Mouse (Mus musculus) thymus, postnatal 10 days (tissue): Measurements from ENCODE around the gene Olfr1377.
"Not testable (repeated sequence)": the region's sequence is repeated elsewhere in the genome, so short reads cannot be mapped to it uniquely, and the experiment has no call there.

Experiments used
- DNase-seq, 2 experiments: peaks; one replicate each; pipeline ENCODE4 v3.0.0; 2021; ENCODE audit warnings: low spot score in 2 of 2

Olfr1377 gene

GRCm38 (mm10) chr11:50981667-50982066, at the start of gene Olfr1377:
Gene Olfr1377 (plus strand): TSS chr11:50981967.
- DNase-seq = no peak

- no peak for DNase-seq
Measured at GRCm38 (mm10) chr11:50932040-50932439, 49.7 kb upstream of the Olfr1377 start.

DNA sequence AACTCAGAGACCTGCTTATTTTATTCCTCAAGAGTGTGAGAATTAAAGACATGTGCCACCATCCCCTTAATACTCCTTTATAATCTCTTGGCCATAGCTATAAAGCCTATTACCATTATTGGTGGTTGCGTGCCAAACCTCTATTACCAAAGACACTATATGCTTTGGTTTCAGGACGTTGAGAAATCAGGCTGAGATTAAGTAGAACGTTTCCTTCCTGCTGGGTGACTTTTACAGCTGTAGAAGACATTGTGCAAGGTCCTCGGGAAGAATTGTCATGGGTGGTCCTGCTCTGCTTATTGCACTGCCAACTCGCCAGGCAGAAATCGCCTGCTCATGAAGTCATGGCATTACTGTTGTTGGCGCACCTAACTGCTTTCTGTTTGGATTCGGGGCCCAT, 43.3 kb upstream of the Olfr1377 start:
- DNase-seq = no peak

DNA sequence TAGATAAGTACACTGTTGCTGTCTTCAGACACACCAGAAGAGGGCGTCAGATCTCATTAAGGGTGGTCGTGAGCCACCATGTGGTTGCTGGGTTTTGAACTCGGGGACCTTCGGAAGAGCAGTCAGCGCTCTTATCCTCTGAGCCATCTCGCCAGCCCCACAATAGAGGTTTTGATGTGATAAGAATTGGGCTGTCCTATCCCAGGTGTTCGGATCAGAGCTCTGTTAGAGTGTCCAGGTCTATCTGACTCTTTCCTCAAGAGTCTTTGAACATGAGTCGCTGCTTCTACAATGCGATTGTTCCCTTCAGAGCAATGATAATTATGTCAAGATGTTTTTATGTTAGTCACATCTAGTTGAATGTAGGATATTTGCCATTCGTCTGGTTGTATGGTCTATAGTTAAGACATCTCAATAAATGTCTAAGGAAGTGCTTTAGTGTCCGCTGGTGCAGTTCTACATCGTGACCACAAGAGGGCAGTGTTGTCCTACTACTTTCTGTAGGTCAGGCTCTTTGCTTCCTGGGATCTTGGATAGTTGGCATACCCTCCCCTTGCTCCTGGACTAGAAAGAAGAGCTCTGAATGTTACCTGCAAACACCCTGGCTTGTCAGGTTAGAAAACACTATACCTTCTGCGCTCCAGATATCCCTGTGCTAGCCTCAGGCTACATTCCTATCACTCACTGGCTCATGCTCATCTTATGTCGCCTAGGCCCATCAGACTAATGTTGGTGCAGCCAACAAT, 42.0 kb upstream of the Olfr1377 start:
- peak in 1 of 2 experiments; percentile 17 for DNase-seq

GRCm38 (mm10) chr11:50942386-50942785, 39.4 kb upstream of the Olfr1377 start:
- no peak for DNase-seq

GRCm38 (mm10) chr11:50943506-50943905, 38.3 kb upstream of the Olfr1377 start, which contains the start of gene 4933414I15Rik:
Gene 4933414I15Rik (minus strand): TSS chr11:50943765.
- DNase-seq = no peak

GRCm38 (mm10) chr11:50952290-50952689, 29.5 kb upstream of the Olfr1377 start:
- no peak for DNase-seq

GRCm38 (mm10) chr11:50953665-50954064, 28.1 kb upstream of the Olfr1377 start, which contains the start of gene Prop1:
Gene Prop1 (minus strand): TSS chr11:50953765.
- no peak for DNase-seq

DNA sequence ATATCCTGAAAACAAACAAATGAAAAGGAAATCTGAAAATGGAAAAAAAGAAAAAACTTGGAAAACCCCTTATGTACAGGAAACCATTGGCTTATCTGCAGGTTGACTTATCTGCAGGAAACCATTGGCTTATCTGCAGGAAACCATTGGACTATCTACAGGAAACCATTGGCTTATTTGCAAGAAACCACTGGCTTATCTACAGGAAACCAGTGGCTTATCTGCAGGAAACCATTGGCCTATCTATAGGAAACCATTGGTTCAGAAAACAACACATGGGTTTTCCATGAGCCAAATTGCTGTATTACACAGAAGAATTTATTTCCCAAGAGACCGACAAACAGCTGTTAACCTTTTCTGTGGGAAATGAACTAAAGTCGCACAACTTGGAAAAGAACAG, 16.9 kb upstream of the Olfr1377 start:
- DNase-seq = no peak

DNA sequence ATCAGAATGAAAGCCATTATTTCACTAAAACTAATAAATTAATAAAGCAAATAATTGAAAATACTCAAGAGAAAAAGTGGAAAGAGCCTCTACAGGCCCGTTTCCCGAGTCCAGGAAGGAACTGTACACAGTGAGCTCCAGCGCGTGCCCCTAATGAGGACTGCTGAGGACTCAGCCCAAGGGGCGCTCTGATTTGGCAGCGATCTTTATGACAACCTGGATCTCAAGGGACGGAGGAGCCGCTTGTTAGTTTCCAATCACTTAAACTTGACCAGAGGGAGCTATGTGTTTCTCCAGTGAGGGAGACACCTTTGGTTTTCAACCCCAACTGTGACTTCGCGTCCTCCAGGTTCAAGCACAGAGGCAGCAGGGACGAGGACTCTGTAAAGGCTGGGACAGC, 15.5 kb upstream of the Olfr1377 start, which contains the start of gene Olfr1378:
Gene Olfr1378, plus strand, starts transcription at position 301 of the 400 bp plus-strand sequence.
- DNase-seq = no peak

- DNase-seq = no peak
Measured at GRCm38 (mm10) chr11:50977216-50977615, 4.6 kb upstream of the Olfr1377 start.

- DNase-seq = no peak
Measured at GRCm38 (mm10) chr11:51003296-51003695, 21.5 kb downstream of the Olfr1377 start, which contains the start of gene Olfr51. Gene Olfr51 (plus strand): TSS chr11:51003596.

- no peak for DNase-seq
Measured at GRCm38 (mm10) chr11:51011821-51012220, 30.1 kb downstream of the Olfr1377 start.

GRCm38 (mm10) chr11:51013936-51014335, 32.2 kb downstream of the Olfr1377 start, which contains the start of gene Olfr54:
Gene Olfr54 (plus strand): TSS chr11:51014236.
- no peak for DNase-seq

- no peak for DNase-seq
Measured at GRCm38 (mm10) chr11:51016341-51016740, 34.6 kb downstream of the Olfr1377 start.

DNA sequence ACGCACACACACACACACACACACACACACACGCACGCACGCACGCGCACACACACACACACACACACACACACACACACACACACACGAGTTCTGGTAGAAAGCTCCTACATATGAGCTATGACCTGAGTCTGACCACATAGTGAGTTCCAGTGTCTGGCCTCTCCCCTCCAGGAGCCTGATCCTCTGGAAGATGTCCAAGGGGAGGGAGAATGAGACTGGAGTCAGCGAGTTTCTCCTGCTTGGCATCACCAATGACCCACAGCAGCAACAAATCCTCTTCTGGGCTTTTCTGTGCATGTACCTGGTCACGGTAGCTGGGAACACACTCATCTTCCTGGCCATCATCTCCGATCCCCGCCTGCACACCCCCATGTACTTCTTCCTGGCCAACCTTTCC, 45.0 kb downstream of the Olfr1377 start:
- not testable (repeated sequence) for DNase-seq

- DNase-seq = not testable (repeated sequence)
Measured at GRCm38 (mm10) chr11:51029381-51029780, 47.6 kb downstream of the Olfr1377 start.

GRCm38 (mm10) chr11:51030225-51030624, 48.5 kb downstream of the Olfr1377 start:
- no peak for DNase-seq

- peak in 1 of 2 experiments; percentile 30 for DNase-seq
Measured at GRCm38 (mm10) chr11:51032851-51033250, 51.1 kb downstream of the Olfr1377 start.

DNA sequence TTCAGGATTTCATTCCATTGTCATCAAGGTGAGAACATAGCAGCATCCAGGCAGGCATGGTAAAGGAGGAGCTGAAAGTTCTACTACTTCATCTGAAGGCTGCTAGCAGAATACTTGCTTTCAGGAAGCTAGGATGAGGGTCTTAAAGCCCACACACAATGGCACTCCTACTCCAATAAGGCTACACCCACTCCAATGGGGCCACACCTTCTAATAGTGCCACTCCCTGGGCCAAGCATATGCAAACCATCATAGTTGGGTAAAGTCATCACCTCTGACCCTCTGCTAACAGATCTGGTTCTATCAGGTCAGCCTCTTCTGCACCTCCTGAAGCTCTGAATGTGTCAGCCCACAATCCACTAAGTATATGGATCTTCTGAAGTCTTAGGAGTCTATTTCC, 52.4 kb downstream of the Olfr1377 start:
- DNase-seq = not testable (repeated sequence)

- no peak for DNase-seq
Measured at GRCm38 (mm10) chr11:51035951-51036350, 54.2 kb downstream of the Olfr1377 start.
